Mouse (Mus musculus): Measurements from ENCODE around the gene Zfp771. TPM values are rescaled to one million over a fixed set of nuclear protein-coding genes. Genes with fewer than 3 reads are reported as not detected.

The Zfp771 gene
- polyA plus RNA-seq (2012; rRNA removed), result 99.4 and 116 TPM in 2 replicates

GRCm38 (mm10) chr7:127243870-127244657 is at the start of gene Zfp771:
Zfp771 (plus strand) TSS chr7:127244274.

GRCm38 (mm10) chr7:127195544-127196295 is 48.4 kb upstream of the Zfp771 start, which contains the start of gene Cd2bp2:
Cd2bp2 (minus strand) TSS chr7:127196050.

GRCm38 (mm10) chr7:127208295-127208552 is 35.9 kb upstream of the Zfp771 start, which contains the start of gene Tbc1d10b:
Tbc1d10b (minus strand) TSS chr7:127208468.

DNA sequence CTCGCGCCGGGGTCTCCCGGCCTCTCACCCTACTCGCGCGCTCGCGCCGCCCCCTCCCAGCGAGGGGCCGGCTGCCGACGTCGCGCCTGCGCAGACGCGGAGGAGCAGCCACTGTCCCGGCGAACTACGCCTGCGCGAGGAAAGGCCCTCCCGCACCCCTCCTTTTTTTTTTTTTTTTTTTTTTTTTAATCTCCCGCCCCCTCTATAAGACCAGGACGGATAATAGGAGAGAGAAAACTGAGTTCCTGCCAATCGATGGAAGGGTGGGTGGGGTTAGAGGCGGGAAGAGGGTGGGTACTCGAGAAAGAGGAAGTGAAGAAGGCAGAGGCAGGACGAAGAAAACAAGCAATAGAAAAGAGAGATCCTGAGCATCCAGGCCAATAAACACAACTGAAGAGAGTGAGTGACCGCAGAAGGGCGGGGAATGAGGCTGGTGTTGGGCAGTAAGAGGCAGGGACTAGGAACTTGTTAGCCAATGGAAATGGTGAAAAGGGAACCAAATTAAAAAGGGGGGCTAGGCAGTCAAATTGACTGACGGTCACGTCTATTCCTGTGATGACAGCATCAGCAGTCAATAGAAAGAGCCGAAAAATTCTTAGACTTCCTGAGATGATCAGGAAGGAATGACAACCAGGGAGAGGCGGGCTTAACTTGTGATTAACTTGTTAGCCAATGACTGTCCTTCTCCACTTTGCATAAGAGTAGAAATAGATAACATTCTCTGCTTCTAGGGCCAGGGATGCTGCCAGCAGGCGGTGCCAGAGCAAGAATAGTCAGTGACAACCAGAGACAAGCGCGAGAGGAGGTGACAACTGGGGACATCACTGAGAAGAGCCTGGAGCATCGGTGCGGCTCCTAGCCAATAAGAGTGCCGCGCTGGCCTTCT is 35.3 kb upstream of the Zfp771 start, which contains the start of gene Mylpf:
Gene Mylpf (plus strand): TSS at position 338 of the 886 bp plus-strand sequence.

DNA sequence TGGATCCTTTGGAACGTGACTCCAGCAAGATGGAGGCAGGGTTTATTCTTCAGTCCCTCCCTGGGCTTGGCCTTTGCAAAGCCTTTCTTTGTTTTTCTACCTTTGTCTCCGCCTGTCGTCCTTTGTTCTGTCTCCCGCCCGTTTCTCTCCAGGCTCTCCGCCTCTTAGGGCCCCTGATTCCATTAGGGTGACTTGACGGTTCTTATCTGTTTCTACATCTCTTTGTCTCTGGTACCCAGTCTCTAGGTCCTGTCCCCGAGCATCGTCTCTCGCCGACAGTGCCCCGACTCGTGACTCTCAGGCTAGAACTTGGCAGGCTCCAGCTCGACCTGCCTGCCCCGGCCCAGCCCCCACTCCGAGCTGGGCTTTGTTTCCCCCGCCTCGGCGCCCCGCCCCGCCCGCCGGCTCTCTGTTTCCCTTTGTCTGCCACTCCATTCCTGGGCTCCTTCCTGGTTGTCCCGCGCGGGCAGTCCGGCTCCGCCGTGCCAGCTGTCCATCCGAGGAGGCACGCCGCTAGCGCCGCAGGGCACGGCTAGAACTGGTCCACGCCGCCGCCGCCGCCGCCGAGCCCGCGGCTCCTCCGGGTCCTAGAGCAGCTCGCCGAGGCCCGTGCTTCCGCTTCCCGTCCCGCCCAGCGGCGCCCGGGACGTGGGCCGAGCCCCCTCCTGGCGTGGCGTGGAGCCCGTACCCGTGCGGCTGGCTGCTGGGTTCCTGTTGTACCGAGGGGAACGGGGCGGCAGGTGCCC is 11.3 kb upstream of the Zfp771 start, which contains the start of the genes Zfp553 and Sept1:
Gene Zfp553 (plus strand): TSS at position 440 of the 746 bp plus-strand sequence.
Gene Sept1 (minus strand): TSS at position 509 of the 746 bp plus-strand sequence.

DNA sequence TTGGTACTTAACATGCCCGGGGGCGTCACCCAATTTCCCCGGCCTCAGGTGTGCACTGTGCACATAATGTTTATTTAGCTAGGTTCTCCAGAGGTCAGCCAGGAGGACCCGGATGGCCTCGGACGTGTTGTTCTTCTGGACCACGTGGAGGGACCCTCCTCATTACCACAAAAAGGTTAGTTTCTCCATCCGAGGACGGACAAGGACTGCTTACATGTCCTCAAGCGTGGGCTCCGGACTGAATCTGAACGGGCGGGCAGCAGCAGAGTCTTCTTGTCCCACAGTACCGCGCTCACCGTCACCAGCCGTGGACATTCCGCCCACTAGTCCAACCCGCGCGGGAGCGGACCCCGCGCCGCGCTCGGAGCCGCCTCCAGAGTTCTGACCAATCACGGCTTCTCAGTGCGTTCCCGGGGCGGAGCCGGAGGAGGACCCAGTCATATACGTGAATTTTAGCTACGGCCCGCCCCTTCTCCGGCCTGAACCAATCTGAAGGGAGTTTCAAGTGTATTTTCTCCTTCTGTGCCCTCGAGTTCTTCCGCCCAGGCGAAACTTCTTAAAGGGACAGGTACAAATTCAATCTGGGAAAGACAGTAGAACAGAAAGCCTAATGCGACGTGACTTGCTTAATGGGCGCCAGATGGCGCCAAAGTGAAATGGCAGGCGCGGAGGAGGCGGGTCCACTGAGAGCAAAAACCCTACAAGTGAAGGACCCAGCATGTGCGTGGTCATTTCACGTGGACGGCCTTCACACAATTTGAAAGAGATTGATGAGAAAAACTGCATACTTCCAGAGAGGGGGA is 16.4 kb downstream of the Zfp771 start, which contains the start of gene Dctpp1:
Gene Dctpp1 (minus strand): TSS at position 401 of the 803 bp plus-strand sequence.

GRCm38 (mm10) chr7:127273925-127274789 is 30.1 kb downstream of the Zfp771 start, which contains the start of gene Sephs2:
Sephs2 (minus strand) TSS chr7:127274055.

DNA sequence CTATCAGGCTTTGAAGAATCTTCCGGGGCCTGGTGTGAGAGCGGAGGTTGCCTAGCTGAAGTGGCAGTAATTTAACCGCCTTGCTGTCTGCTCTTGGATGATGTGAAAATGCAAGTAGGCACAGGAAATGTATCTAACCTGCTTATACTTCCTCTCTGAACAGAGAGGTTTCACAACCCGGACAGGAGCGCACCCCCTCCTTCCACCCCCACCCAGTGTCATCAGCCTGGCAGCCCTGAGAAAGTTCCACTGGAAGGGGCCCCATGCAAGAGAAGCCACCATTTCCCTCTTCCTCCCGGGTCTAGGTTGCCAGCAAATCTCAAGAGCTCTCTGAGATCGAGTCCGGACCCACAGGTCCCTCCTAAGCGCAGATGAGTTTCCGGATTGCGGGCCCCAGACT is 52.0 kb downstream of the Zfp771 start, which contains the start of gene Itgal:
Gene Itgal (plus strand): TSS at position 163 of the 400 bp plus-strand sequence.

Other genes with a start within 250 kb of the Zfp771 start
- 270 and 280 TPM in 2 replicates for gene Mvp, start 229.7 kb upstream of the Zfp771 start, polyA plus RNA-seq (2012; rRNA removed)
- 3.0 and 4.5 TPM in 2 replicates for gene Pagr1b, start 227.8 kb upstream of the Zfp771 start, polyA plus RNA-seq (2012; rRNA removed)
- gene Pagr1a, start 226.9 kb upstream of the Zfp771 start, polyA plus RNA-seq (2012; rRNA removed), result 0.86 and 12.8 TPM in 2 replicates
- gene Gm42742, start 223.2 kb upstream of the Zfp771 start, polyA plus RNA-seq (2012; rRNA removed), result 35.5 and 40.3 TPM in 2 replicates
- gene Prrt2, start 223.1 kb upstream of the Zfp771 start, polyA plus RNA-seq (2012; rRNA removed), result 7.0 and 8.9 TPM in 2 replicates
- gene Maz, start 217.2 kb upstream of the Zfp771 start, polyA plus RNA-seq (2012; rRNA removed), result 182 and 234 TPM in 2 replicates
- 6.3 and 6.9 TPM in 2 replicates for gene Kif22, start 201.8 kb upstream of the Zfp771 start, polyA plus RNA-seq (2012; rRNA removed)
- 4,054 and 4,768 TPM in 2 replicates for gene Zg16, start 156.9 kb upstream of the Zfp771 start, polyA plus RNA-seq (2012; rRNA removed)
- gene AI467606, start 152.9 kb upstream of the Zfp771 start, polyA plus RNA-seq (2012; rRNA removed), result 21.2 and 21.4 TPM in 2 replicates
- gene Qprt, start 122.0 kb upstream of the Zfp771 start, polyA plus RNA-seq (2012; rRNA removed), result 0.65 and 0.79 TPM in 2 replicates
- 1.9 and 2.2 TPM in 2 replicates for gene Spn, start 106.5 kb upstream of the Zfp771 start, polyA plus RNA-seq (2012; rRNA removed)
- gene Cd2bp2, start 48.2 kb upstream of the Zfp771 start, polyA plus RNA-seq (2012; rRNA removed), result 17.7 and 20.8 TPM in 2 replicates
- gene Tbc1d10b, start 35.8 kb upstream of the Zfp771 start, polyA plus RNA-seq (2012; rRNA removed), result 36.0 and 42.8 TPM in 2 replicates
- gene Mylpf, start 35.4 kb upstream of the Zfp771 start, polyA plus RNA-seq (2012; rRNA removed), result 0.43 and 0.79 TPM in 2 replicates
- gene Zfp553, start 11.2 kb upstream of the Zfp771 start, polyA plus RNA-seq (2012; rRNA removed), result 12.1 and 13.0 TPM in 2 replicates
- 14.1 and 15.4 TPM in 2 replicates for gene Sept1, start 11.1 kb upstream of the Zfp771 start, polyA plus RNA-seq (2012; rRNA removed)
- gene Dctpp1, start 16.4 kb downstream of the Zfp771 start, polyA plus RNA-seq (2012; rRNA removed), result 67.0 and 72.9 TPM in 2 replicates
- 34.1 and 39.1 TPM in 2 replicates for gene Sephs2, start 29.8 kb downstream of the Zfp771 start, polyA plus RNA-seq (2012; rRNA removed)
- gene Itgal, start 52.0 kb downstream of the Zfp771 start, polyA plus RNA-seq (2012; rRNA removed), result 3.6 and 5.0 TPM in 2 replicates
- 50.1 and 52.5 TPM in 2 replicates for gene Zfp768, start 101.3 kb downstream of the Zfp771 start, polyA plus RNA-seq (2012; rRNA removed)
- gene Zfp747, start 131.8 kb downstream of the Zfp771 start, polyA plus RNA-seq (2012; rRNA removed), result 13.0 and 13.4 TPM in 2 replicates
- 4.5 and 4.7 TPM in 2 replicates for gene 9130019O22Rik, start 142.9 kb downstream of the Zfp771 start, polyA plus RNA-seq (2012; rRNA removed)
- 9.8 and 10.4 TPM in 2 replicates for gene E430018J23Rik, start 149.4 kb downstream of the Zfp771 start, polyA plus RNA-seq (2012; rRNA removed)
- 7.7 and 7.9 TPM in 2 replicates for gene Zfp764, start 162.5 kb downstream of the Zfp771 start, polyA plus RNA-seq (2012; rRNA removed)
- gene Zfp688, start 177.8 kb downstream of the Zfp771 start, polyA plus RNA-seq (2012; rRNA removed), result 24.4 and 29.7 TPM in 2 replicates
- 4.1 and 4.6 TPM in 2 replicates for gene Zfp689, start 204.9 kb downstream of the Zfp771 start, polyA plus RNA-seq (2012; rRNA removed)
- gene Prr14, start 215.3 kb downstream of the Zfp771 start, polyA plus RNA-seq (2012; rRNA removed), result 75.9 and 78.1 TPM in 2 replicates
- gene Fbrs, start 234.9 kb downstream of the Zfp771 start, polyA plus RNA-seq (2012; rRNA removed), result 24.0 and 34.3 TPM in 2 replicates

Measured in colon, adult 2 months (tissue).